Mouse (Mus musculus): ENCODE measurements around the gene Fgfr2. TPM values are rescaled to one million over a fixed set of nuclear protein-coding genes. Genes with fewer than 3 reads are reported as not detected.

Gene Fgfr2
- polyA plus RNA-seq, 3 experiments from 2014 or later = 0.27 TPM; not detected in 2

GRCm38 (mm10) chr7:131556116-131556515, 1567.0 kb downstream of the Fgfr2 start:
- ATAC-seq = no peak

DNA sequence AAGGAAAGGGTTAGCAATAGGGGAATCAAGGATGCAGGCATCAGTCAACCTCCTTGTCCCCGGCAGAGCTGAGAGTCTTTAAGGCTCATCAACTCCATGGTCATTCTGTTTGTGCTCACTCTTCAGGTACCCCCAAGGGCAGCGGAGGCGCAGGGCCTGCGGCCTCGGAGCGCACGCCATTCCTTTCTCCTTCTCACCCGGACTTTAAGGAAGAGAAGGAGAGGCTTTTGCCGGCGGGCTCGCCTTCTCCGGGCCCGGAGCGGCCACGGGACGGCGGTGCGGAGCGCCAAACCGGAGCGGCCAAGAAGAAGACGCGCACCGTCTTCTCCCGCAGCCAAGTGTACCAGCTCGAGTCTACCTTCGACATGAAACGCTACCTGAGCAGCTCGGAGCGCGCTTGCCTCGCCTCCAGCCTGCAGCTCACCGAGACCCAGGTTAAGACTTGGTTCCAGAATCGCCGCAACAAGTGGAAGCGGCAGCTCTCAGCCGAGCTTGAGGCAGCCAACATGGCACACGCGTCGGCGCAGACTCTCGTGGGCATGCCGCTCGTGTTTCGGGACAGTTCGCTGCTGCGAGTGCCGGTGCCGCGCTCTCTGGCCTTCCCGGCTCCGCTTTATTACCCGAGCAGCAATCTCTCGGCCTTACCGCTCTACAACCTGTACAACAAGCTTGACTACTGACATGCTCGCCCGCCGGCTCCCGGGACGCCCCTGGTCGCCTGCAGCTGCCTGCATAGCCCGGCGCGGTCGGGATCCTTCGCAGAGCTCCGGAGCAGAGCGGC, 1567.7 kb downstream of the Fgfr2 start:
- ATAC-seq = no peak

DNA sequence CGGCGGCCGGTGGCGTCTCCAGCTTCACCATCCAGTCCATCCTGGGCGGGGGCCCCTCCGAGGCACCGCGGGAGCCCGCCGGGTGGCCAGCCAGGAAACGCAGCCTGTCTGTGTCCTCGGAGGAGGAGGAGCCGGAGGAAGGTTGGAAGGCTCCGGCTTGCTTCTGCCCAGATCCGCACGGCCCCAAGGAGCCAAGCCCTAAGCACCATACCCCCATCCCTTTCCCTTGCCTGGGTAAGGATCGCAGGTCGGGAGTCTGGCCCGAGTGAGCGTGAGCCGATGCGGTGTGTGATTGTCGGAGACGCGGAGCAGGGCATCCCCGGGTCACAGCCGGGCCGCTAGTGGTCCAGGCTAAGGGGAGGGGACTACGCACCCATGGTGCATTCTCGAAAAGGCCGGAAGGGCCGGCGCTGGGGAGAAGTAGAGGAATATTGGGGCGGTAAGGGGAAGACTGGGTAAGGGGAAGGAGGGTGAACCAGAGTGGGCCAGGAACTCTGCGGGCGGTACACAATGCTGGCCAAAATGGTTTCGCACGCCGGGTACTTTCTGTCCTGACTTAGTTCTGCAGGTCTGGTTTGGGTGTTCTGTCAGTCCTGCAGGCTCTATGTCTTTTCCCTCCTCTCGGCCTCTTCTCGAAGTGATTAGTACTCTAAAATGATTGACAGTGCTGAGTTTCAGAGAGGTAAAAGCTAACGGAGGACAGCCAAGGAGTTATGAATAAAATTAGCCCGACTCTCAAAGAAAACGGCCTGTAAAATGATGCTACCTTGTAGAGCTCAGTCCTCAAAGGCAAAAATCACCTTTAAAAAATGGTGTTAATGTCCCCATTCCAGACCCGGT, 1568.6 kb downstream of the Fgfr2 start:
- no peak for ATAC-seq

GRCm38 (mm10) chr7:131553771-131554175, 1569.4 kb downstream of the Fgfr2 start:
- peak; percentile 39 for ATAC-seq

DNA sequence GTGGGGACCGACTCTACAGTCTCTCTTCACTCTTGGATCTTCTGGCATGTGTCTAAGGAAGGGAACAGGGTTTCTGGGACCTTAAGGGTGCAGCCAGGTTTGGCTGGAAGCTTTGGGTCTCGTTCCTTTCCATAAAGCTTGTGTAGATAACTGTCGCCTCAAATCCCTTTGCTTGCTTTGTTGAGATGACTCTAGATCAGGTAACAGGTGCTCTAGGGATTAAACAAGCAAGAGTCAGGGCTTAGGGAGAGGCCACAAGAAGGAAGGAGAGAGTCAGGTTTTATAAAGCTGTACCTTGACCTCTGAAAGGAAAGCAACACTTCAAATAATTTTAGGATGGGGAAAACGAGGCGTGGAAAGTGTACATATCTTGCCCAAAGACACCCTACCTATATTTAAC, 1570.4 kb downstream of the Fgfr2 start:
- no peak for ATAC-seq

DNA sequence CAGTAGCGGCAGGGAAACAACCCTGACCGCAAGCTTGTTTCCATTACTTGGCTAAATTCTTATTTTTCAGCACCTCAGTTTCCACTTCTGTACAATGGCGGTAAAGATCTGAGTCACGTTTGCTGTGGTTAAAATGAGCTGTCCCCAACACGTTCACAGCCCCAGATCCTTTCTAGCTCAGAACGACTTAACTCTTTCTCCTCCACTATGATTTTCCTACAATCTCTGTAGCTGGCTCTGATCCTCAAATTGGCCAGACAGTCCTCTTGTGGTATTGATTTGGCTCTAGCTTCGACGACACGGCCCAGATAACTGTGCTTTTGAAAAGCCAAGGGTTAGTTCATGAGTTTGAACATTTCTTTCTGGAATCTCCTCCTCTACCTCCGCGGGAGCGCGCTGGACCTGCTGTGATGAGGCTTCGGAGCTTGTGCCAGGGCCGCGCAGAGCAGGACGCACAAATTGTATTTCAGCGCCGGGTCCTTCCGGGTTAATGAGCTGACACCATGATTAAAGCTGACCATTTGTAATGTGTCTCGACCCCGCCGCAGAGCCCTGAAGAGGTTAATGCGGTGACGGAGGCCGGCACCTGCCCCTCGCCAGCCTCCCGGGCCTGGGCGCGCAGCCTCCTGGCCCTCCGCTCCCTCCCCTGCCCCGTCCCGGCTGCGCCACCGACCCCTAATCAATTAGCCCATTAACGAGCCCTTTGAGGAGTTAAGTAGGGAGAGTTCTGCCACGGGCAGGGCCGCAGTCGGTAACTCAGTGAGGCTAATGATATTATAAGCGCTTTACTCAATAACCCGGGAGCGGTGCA, 1571.0 kb downstream of the Fgfr2 start:
- no peak for ATAC-seq

DNA sequence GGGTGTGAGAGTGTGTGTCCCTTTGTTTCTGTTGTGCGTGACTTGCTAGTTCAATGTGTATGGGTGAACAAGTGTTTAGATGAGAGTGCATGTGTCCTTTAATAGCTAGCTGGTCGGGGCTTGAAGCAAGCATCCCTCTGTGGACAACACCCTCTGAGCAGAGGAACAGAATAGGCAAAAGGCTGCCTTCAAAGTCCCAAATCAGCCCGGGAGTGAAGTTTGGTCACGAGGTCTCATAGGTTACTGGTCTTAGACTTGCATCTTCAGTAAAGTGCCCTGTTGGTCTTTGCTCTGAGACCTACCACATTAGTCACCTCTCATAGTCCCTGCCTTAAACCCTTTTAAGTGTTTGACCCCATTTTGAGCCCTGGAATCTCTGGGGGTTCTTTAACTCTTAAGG, 1571.7 kb downstream of the Fgfr2 start:
- no peak for ATAC-seq

- ATAC-seq = no peak
These were observed 1574.7 kb downstream of the Fgfr2 start, which contains the start of gene Hmx2 for GRCm38 (mm10) chr7:131548473-131548872. Hmx2 (plus strand) TSS chr7:131548773.

DNA sequence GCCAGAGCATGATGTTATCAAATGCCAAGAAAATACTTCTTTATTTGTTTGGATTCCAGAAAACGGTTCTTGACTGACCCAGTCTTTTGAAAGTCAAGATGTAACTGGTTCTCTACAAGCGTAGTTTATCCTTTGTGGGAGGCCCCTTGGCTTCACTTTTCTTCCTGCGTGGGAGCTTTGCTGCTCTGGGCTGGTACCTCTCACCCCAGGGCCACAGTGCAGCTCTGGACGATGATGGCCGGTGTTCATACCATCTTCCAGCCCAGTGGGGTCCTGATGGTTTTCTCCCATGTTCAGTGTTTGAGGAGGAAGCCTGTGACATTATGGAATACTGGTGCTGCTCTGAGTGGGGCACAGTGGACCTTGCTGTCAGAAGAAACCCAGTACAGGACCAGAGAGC, 1575.7 kb downstream of the Fgfr2 start:
- no peak for ATAC-seq

DNA sequence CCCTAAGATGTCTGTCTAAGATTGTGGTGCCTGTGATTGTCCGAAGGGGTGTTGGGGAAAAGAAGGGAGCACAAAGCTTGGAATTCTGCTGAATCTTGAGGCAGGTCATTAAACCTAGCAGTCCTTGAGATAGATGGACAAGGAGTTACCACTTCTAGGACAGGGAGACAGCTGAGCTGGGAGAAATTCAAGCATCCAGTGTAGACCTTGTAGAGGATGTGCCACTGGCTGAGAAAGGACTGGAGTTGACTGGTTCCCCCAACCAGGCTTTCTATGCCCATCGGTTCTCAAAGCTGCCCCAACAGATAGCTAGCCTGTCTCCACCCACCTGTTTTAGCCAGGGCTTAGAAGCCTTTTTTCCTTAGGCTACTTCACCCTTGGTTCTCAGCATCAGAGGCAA, 1576.7 kb downstream of the Fgfr2 start:
- no peak for ATAC-seq

GRCm38 (mm10) chr7:131545701-131546385, 1577.3 kb downstream of the Fgfr2 start:
- ATAC-seq = no peak

GRCm38 (mm10) chr7:131544871-131545270, 1578.3 kb downstream of the Fgfr2 start:
- no peak for ATAC-seq

DNA sequence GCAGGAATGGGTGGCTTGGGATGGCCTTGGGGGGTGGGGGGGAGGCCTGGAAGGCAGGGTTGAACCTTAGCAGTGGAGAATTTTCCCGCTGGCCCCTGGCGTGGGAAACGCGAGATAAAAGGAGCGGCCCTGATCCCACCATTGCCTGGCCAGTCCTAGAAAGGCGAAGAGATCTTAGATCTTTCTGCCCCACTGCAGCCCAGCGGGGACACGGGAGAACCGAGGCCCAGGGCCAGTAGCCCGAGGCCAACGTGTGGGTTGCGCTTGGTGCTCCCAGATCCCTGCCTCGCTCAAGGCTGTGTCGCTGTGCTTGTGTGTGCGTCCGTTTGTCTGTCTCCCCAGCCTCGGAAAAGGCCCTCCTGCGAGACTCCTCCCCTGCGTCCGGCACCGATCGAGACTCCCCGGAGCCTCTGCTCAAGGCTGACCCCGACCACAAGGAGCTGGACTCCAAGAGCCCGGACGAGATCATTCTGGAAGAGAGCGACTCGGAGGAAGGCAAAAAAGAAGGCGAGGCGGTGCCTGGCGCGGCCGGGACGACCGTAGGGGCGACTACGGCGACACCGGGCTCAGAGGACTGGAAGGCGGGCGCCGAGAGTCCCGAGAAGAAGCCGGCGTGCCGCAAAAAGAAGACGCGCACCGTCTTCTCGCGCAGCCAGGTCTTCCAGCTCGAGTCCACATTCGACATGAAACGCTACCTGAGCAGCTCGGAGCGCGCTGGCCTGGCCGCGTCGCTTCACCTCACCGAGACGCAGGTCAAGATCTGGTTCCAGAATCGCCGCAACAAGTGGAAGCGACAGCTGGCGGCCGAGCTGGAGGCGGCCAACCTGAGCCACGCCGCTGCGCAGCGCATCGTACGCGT, 1579.3 kb downstream of the Fgfr2 start:
- ATAC-seq = no peak

DNA sequence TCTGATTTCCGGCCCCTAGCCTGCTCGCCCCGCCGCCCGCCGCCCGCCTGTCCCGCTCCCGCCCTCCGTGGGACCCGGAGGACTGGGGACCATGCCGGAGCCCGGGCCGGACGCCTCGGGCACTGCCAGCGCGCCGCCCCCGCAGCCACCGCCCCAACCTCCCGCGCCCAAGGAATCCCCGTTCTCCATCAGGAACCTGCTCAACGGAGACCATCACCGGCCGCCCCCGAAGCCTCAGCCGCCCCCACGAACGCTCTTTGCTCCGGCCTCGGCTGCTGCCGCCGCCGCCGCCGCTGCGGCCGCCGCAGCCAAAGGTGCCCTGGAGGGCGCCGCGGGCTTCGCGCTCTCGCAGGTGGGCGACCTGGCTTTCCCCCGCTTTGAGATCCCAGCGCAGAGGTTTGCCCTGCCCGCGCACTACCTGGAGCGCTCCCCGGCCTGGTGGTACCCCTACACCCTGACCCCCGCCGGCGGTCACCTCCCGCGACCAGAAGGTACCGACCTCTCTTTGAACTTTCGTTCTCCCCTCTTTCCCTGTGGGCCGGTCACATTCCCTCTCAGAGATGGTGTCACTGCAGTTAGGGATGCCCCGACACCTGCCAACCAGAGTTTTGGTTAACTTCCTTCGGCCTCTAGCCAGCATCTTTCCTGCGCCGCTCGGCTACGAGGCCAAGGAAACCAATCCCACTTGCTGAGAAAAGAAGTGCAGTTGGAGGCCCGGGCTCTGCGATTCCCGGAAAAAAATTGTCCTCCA, 1580.1 kb downstream of the Fgfr2 start:
- peak; percentile 27 for ATAC-seq

DNA sequence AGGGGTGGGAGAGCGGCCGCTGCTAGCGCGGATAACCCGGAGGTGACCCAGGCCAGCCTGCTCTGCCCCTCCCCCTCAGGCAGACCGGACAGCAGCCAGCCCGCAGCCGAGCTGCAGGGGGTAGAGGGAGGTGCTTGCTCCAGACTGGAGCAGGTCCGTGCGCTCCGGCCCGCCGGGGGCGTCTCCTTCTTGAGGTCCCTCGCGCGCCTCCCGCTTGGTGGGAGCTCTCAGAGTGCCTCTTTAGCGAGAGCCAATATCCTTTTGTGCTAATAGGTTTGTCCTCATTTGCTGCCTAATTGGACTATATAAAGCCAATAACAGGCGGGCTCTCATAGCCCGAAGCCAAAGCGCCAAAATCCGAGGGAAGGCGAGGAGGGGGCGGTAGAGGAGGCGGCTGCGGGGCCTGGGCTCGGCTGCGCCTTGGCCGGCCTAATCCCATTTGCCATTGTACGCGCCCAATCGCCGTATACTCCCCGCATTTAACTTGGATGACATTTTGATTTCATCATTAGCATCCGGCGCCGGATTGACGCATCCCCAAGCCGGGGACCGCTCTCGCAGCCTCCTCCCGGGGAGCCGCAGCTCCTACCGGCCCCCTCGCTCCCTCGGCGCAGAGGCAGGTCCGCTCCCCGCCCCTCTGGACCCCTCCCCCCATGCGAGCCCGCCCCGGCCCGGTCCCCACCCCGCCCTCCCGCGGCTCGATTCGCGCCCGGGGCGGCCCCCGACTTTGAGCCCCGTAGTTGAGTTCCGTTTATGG, 1580.9 kb downstream of the Fgfr2 start, which contains the start of gene Hmx3:
Gene Hmx3 (plus strand): TSS at position 753 of the 757 bp plus-strand sequence.
- ATAC-seq = peak; percentile 22

DNA sequence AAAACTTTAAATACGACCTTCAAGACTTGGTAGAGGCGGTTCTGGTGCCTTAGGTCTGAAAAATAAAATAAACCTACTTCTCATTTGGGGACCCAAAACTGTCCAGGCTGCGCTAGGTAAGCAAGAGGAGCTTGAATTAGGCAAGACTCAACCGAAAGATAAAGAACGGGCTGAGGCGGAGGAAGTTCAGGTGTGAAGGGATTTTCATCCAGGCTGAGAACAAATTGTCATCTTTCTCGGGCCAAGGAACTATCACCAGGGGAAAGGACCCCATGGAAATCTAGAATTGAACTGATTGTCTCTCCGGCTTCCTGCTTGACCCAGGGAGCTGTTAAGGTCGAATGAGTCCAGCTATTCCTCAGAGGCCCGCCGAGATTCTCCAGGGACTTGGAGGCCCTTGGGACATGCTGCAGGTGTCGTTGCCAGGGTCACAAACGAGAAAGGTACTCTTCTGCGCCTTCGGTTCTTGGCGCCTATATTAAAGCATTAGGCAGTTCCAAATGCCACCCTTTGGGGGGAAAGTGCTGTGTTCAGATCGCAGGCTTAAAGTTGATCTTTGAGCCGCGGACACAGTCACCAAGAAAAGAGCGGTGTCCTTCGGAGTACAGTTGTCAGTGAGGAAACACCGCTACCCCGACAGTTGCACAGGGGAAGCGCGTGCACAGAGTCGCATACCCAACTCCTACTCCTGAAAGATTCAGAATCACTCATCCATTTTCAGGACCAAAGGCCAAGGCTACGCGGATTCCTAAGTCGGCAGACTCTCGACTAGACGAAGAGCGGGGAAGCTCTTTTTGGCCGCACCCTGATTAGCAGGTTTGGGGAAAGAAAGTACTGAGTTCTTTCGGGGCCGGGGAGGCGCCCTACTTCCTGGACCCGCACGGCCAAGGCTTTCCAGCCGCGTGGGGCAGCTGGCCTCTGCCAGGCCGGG, 1581.7 kb downstream of the Fgfr2 start:
- ATAC-seq = no peak

DNA sequence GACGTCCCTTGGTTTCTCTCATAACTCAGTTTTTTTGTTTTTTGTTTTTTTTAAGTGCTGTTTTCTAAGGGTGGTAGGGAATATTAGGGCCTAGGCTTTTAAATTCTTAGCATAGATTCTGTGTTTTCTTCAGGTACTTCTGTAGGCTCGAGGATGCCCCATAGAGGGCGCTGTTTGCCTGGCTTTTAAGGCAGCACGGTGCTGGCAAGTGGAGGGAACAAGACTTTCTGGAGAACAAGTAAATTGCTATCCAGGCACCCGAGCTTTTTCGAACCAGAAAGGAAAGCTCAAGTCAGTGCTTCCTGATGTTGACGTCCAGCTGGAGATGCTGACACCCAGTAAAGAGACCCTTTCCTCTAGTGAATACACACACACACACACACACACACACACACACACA, 1583.2 kb downstream of the Fgfr2 start:
- ATAC-seq = peak; percentile 61

DNA sequence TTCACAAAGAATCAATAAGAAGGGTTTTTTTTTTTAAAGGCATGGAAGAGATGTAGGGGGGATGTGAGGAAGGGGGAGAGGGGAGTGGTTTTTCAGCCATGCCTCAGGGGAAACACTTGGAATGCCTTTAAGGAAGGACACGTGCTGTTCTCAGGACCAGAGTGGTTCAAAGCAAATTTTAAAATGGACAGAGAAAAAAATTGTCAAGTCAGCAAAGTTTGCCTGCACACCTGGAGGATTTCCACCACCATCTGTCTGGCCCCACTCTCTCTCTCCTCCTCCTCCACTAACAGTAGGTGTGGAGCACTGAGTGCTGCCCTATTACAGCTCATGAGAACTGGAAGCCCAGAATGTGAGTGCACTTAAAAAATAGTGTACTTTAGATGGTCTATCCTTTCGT, 1619.4 kb downstream of the Fgfr2 start:
- ATAC-seq = no peak

GRCm38 (mm10) chr7:131478403-131478802, 1644.7 kb downstream of the Fgfr2 start:
- no peak for ATAC-seq

All from inflammation-experienced regulatory T-cells, adult 6 months (primary cell).